Mouse (Mus musculus) hindbrain, embryonic 10.5 days (tissue): ENCODE results near the gene Lyg1. TPM values are rescaled to one million over a fixed set of nuclear protein-coding genes. Genes with fewer than 3 reads are reported as not detected.

Source experiments
- DNase-seq: peaks from one replicate; pipeline ENCODE4 v3.0.0-alpha.2; 2017; ENCODE audit warnings: low spot score
- H3K27ac ChIP-seq: fragments of 300-500 bp; sonication (generic); 2 replicates; pipeline ENCODE4 v1.5.1; 2016; ENCODE audit warnings: mild to moderate bottlenecking, moderate library complexity
- H3K27me3 ChIP-seq: fragments of 300-500 bp; sonication (generic); 2 replicates; pipeline ENCODE4 v1.6.1; 2016; ENCODE audit warnings: mild to moderate bottlenecking; ENCODE audit not compliant: poor library complexity, insufficient read depth, severe bottlenecking
- H3K36me3 ChIP-seq: fragments of 300-500 bp; sonication (generic); 2 replicates; pipeline ENCODE4 v1.6.1; 2016; ENCODE audit warnings: mild to moderate bottlenecking, moderate library complexity
- H3K4me1 ChIP-seq: fragments of 300-500 bp; sonication (generic); replicated peaks from 2 replicates; pipeline ENCODE4 v1.6.1; 2016; ENCODE audit warnings: mild to moderate bottlenecking
- H3K4me3 ChIP-seq: fragments of 300-500 bp; sonication (generic); 2 replicates; pipeline ENCODE4 v1.5.1; 2016; ENCODE audit warnings: mild to moderate bottlenecking, moderate library complexity
- H3K9me3 ChIP-seq: fragments of 300-500 bp; sonication (generic); 2 replicates; pipeline ENCODE4 v1.6.1; 2016; ENCODE audit warnings: mild to moderate bottlenecking, moderate library complexity
- WGBS: fragments of 180-500 bp; shearing (Covaris S2); methylation state at CpG from one replicate; pipeline ENCODE4 v1.1.7; 2016; 5-methylcytosine and 5-hydroxymethylcytosine counted together
- polyA plus RNA-seq: library from polyadenylated mRNA; unstranded; fragments of >200 nt; fragmentation: Nextera tagmentation; extraction: Ambion mirVana; gene quantifications from 2 replicates; pipeline ENCODE4 v1.2.1, GENCODE M21; 2016

Gene Lyg1
- polyA plus RNA-seq: not detected in 2 replicates

DNA sequence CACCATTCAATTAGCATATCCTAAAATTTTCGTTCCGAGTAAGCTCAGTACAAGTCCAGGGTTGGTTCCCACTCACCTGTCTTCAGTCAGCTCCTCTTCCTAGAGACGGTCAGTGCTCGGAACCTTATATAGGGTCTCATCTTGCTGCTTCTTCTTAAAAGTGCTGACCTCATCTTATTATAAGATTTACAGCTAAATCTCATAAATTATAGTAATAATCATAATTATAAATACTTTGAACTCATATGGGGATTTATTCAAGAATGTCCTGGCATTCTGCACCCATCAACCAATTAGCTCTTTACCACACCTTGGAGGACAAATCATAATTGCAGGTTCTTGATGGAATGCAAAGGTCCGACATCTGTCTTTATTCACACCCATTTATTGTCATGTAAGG lies at the start of gene Lyg1:
Lyg1 (minus strand) TSS at position 101 of the 400 bp plus-strand sequence.
- no peak within 1 kb of the TSS for H3K4me3 ChIP-seq
- no peaks in the 10 kb centered on the region for H3K9me3 ChIP-seq
- no peaks in the 10 kb centered on the region for H3K36me3 ChIP-seq
- WGBS: 87% methylated on average over 5 of the region's 5 CpGs
- peaks cover 7% of the 10 kb centered on the region; the same call in 1 of the 2 replicates for H3K4me1 ChIP-seq
- no peak within 1 kb of the TSS for H3K27ac ChIP-seq
- no peaks in the 10 kb centered on the region for H3K27me3 ChIP-seq
- no peak for DNase-seq

DNA sequence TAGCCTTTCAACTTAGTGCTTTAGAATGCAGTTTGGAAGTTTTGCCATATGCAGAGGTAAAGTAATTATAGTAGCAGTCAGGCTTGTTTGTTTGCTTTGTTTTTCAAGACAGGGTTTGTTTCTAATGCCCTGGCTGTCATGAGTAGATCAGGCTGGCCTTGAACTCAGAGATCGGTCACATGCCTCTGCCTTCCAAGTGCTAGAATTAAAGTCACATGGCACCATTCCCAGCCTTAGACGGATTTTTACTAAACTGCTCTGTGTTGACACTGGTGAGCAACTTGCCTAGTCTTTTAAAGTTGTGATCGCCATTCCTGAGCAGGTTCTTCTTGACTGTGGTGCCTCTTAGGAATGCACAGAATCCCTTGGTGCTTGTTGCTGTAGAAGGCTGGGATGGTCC lies 49.2 kb upstream of the Lyg1 start:
- no peaks in the 10 kb centered on the region for H3K9me3 ChIP-seq
- no peaks in the 10 kb centered on the region for H3K36me3 ChIP-seq
- no peaks in the 10 kb centered on the region for H3K4me1 ChIP-seq
- no peak overlapping the region for H3K4me3 ChIP-seq
- H3K27me3 ChIP-seq: no peaks in the 10 kb centered on the region
- WGBS: 78% methylated on average over 3 of the region's 3 CpGs
- no peak for DNase-seq
- H3K27ac ChIP-seq: no peak overlapping the region

DNA sequence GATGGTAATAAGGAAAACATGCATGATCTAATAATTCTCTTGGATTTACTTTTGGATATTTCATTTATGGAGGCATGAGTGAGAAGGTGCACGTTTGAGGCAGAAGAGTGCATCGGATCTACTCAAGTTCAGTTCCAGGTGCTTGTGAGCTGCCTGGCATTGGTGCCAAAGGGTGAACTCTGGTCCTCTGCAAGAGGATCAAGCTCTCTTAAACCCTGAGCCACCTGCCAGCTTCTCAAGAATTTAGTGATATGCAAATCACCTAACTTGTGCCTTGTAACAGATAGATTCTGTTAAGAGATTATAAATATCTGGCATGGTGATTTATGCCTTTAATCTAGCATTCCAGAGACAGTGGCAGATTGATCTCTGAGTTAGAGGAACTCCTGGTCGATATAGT lies 45.5 kb upstream of the Lyg1 start:
- peaks cover 11% of the 10 kb centered on the region for H3K4me1 ChIP-seq
- H3K4me3 ChIP-seq: no peak overlapping the region
- 93% methylated on average over 3 of the region's 3 CpGs for WGBS
- DNase-seq: no peak
- H3K27ac ChIP-seq: no peak overlapping the region
- H3K27me3 ChIP-seq: no peaks in the 10 kb centered on the region
- no peaks in the 10 kb centered on the region for H3K36me3 ChIP-seq
- no peaks in the 10 kb centered on the region for H3K9me3 ChIP-seq

DNA sequence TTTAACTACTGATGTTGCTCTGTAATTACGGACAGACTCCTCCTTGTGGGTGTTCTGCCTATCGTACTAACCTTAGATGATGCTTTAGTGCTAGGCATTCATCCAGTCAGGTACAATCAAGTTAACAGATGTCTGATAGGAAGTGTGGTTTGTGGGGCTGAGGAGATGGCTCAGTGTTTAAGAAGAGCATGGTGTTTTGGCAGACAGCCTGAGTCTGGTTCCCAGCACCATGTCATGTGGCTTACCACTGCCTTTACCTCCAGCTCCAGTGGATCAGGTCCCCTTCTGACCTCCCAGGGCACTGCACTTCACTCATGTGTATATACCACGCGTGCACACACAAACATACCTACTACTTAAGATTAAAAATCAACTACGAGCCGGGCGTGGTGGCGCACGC lies 44.4 kb upstream of the Lyg1 start:
- no peak overlapping the region for H3K27ac ChIP-seq
- H3K27me3 ChIP-seq: no peaks in the 10 kb centered on the region
- no peaks in the 10 kb centered on the region for H3K9me3 ChIP-seq
- no peaks in the 10 kb centered on the region for H3K36me3 ChIP-seq
- H3K4me3 ChIP-seq: no peak overlapping the region
- 94% methylated on average over 9 of the region's 9 CpGs for WGBS
- DNase-seq: no peak
- peaks cover 11% of the 10 kb centered on the region for H3K4me1 ChIP-seq

DNA sequence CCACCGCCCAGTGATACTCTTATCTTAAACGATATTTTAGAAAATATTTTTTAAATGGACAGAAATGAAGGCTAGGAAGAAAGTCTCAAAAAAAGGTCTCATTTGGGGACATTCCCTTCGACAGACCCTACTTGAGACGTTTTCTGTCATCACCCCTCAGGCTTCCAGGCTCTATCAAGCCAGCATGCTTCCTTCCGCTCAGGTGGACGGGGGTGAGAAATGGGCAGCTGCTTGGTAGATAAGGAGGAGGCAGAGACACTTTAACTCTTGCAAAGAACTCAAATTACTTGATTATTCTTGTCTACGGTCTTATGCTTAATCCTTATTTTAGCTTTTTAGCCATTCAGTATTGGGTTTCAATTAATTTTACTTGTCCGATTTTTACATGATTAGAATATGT lies 43.3 kb upstream of the Lyg1 start:
- Histone ChIP-seq H3K27me3 (no peaks in the 10 kb centered on the region), H3K9me3 (no peaks in the 10 kb centered on the region), H3K36me3 (no peaks in the 10 kb centered on the region), H3K4me1 (peaks cover 17% of the 10 kb centered on the region), H3K4me3 (no peak overlapping the region), H3K27ac (no peak overlapping the region)
- WGBS: 91% methylated on average over 8 of the region's 8 CpGs
- no peak for DNase-seq

DNA sequence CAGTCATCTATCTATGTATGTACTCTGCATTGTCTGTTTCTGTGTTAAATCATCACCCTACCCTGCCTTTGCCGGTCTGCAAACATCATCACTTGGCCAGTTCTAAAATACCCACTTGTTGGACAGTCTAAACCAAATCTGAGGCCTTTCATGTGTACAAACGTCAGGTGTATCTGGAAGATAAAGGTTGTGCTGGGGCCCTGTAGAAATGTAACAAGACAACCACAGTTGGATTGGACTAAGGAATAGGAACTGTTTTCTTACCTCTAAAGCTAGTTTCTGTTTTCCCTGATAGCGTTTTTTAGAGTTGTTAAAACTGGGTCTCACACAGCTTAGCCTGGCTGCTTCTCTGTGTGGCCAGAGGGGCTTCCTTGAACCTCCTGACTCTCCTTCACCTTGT lies 42.0 kb upstream of the Lyg1 start:
- no peak for DNase-seq
- WGBS: 81% methylated on average over 3 of the region's 3 CpGs
- H3K4me1 ChIP-seq: peaks cover 18% of the 10 kb centered on the region

DNA sequence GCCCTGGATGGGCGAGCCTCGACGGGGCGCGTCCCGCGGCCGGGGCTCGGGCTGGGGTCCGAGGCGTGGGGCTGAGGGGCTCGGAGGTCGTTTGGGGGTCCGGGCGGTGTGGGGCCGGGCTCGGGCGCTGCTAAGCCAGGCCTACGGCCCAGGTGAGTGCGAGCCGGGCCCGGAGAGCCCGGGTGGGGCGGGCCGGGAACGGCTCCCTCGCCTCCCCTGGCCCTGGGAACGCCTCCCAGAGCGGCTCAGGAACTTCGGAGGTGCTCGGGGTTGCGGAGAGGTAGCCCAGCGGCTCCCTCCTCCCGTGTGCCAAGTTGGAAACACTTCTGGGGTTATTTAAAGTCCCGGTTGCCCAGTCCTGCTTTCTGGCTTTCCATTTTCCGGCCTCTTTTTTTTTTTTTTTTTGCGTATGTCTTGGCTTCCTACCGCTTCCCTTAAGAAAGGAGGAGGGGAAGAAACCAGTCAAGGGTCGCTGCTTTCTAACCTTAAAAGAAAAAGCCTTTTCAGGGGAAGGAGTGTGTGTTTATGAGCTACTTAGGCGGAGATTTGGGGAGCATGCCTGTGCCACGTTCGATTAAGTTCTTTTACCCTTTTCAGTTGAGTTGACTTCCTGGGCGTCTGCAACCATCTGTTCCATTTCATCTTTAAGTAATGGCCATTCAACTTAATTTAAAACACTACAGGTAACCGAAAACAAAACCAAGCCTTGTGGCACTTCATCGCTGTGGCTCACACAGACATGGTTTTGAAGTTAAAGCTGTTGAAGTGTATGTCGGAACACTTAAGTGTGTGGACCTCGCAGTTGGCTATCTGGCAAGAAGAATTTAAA lies 41.0 kb upstream of the Lyg1 start:
- H3K4me1 ChIP-seq: peaks cover 18% of the 10 kb centered on the region
- WGBS: 5% methylated on average over 47 of the region's 47 CpGs
- no peak for DNase-seq
- peak overlapping the region; percentile 98 for H3K4me3 ChIP-seq
- H3K27me3 ChIP-seq: no peaks in the 10 kb centered on the region
- peaks cover 21% of the 10 kb centered on the region for H3K36me3 ChIP-seq
- peak overlapping the region; percentile 96 for H3K27ac ChIP-seq
- H3K9me3 ChIP-seq: no peaks in the 10 kb centered on the region

More for the DNA sequence above, 42.0 kb upstream of the Lyg1 start:
- H3K9me3 ChIP-seq: no peaks in the 10 kb centered on the region
- peaks cover 11% of the 10 kb centered on the region for H3K36me3 ChIP-seq
- H3K4me3 ChIP-seq: peak overlapping the region; percentile 98
- no peak overlapping the region for H3K27ac ChIP-seq
- no peaks in the 10 kb centered on the region for H3K27me3 ChIP-seq

DNA sequence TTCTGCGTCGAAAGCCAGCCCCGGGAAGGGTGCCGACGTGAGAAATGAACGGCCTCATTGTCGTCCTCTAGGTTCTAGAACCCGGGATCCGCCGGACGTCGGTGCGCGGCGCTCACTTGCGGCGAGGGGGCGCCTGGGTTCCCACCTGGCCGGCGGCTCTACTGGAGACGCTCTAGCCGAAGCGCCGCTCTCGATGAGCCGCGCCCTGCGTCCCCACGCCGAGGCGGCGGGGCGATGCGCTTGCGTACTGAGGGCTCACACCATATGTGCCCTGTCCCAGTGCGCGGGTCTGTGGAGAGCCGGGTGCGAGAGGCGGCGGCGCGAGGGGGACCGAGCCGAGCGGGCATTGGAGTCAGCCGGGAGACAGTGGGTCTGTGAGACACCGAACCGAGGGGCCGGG lies 40.3 kb upstream of the Lyg1 start, which contains the start of the genes Txndc9 and Eif5b:
Txndc9 (minus strand) TSS at position 27 of the 400 bp plus-strand sequence.
Eif5b (plus strand) TSS at position 144 of the 400 bp plus-strand sequence.
- Histone ChIP-seq H3K27ac (peak within 1 kb of the TSS; percentile 96), H3K4me1 (peaks cover 18% of the 10 kb centered on the region), H3K4me3 (peak within 1 kb of the TSS; percentile 98), H3K9me3 (no peaks in the 10 kb centered on the region), H3K36me3 (peaks cover 28% of the 10 kb centered on the region), H3K27me3 (no peaks in the 10 kb centered on the region)
- under 1% methylated on average over 50 of the region's 50 CpGs for WGBS
- DNase-seq: peak; percentile 94

DNA sequence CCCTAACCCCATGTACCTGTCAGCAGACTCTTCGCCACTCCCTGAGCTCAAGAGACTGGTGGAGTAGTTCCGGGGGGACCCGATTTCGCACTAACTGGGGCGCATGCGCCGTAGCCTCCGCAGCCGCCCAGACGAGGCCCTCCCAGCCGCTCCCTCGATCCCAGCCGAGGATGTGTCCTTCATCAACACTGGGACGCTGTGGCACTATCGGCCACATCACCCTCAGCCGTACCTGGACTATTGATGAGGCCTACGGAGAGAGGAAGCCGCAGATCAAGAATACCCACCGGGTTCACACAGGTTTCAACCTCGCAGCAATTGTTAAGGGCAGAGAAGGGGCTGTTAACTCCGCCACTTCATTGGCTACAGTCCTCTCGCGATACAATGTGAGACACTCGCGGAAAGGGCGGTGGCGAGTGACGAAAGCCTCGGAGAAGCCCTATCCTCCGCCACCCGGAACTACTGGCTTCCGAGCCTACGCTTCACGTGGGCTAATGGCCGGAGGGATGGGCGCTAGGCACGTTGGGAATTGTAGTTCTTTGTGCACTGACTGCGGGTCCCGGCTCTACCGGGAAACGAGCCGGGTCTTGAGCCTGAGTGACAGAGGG lies 39.4 kb upstream of the Lyg1 start:
- Histone ChIP-seq H3K9me3 (no peaks in the 10 kb centered on the region), H3K27me3 (no peaks in the 10 kb centered on the region), H3K4me1 (peaks cover 18% of the 10 kb centered on the region), H3K36me3 (peaks cover 37% of the 10 kb centered on the region), H3K27ac (peak overlapping the region; percentile 96), H3K4me3 (peak overlapping the region; percentile 98)
- DNase-seq: peak; percentile 98
- under 1% methylated on average over 42 of the region's 42 CpGs for WGBS

DNA sequence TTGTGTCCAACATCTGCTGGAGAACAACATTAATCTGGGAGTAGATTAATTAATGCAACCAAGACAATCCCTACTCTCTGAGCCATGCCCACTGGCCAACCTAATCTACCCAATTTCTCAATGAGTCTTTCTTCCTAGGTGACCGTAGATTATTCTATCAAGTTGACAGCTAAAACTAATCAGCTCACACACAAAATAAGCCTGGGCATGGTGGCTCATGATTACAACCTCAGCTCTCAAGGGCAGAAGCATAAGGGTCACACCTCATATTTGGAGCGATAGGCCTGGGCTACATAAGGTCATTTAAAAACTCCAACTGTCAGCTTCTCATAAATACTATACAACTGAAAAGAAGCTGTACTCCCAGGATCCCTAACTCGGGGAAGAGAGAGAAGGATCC lies 38.7 kb upstream of the Lyg1 start:
- H3K9me3 ChIP-seq: no peaks in the 10 kb centered on the region
- H3K27me3 ChIP-seq: no peaks in the 10 kb centered on the region
- peak overlapping the region; percentile 98 for H3K4me3 ChIP-seq
- peaks cover 18% of the 10 kb centered on the region for H3K4me1 ChIP-seq
- WGBS: 45% methylated on average over 3 of the region's 3 CpGs
- peaks cover 44% of the 10 kb centered on the region for H3K36me3 ChIP-seq
- no peak for DNase-seq
- H3K27ac ChIP-seq: peak overlapping the region; percentile 96

DNA sequence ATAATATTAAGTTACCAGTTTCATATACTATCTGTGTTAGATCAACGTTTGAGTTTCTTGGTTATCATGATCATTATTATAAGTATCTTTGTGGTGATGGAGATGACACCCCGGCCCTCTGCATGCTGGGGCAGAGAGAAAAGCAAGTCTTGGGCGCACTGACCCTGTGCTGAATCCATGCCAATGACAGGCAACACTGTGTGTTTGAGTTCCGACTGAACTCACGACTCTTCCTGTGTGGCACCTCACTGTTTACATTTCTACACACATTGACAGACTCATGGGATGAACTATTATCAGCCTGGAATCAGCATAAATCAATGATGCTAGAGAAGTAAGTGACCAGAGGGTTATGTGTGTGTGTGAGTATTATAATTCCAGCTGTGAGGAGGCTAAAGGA lies 30.3 kb upstream of the Lyg1 start:
- no peak overlapping the region for H3K4me3 ChIP-seq
- no peak overlapping the region for H3K27ac ChIP-seq
- 92% methylated on average over 5 of the region's 5 CpGs for WGBS
- peaks cover 87% of the 10 kb centered on the region for H3K36me3 ChIP-seq
- no peaks in the 10 kb centered on the region for H3K27me3 ChIP-seq
- no peak for DNase-seq
- H3K9me3 ChIP-seq: no peaks in the 10 kb centered on the region
- H3K4me1 ChIP-seq: no peaks in the 10 kb centered on the region

DNA sequence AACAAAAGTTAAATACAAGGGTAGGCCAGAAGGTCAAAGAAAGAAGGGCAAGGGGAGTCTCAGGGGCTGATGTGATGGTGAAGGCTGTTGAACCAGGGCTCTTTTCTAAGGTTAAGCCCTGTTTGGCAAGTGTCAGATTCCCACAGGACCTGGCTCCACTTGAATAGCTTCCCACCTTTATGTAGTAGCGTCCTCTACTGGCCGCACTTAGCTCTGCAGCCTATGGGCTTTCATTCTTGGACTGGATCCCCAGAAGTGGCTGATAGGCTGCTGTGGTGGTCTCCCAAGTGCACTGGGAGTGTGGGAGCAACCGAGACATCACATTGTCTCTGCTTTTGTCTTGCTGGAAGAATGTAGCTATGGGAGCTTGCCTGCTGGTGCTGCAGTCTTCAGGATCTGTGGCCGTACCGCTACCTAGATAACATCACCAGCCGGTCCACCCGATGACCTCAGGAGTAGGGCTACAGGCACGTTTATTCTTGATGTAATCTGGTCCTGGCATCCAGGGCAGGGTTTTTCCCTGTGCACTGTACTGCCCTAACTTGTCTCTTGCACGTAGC lies 28.3 kb upstream of the Lyg1 start:
- Histone ChIP-seq H3K4me1 (no peaks in the 10 kb centered on the region), H3K4me3 (no peak overlapping the region), H3K27ac (no peak overlapping the region), H3K27me3 (no peaks in the 10 kb centered on the region), H3K36me3 (peaks cover 67% of the 10 kb centered on the region), H3K9me3 (no peaks in the 10 kb centered on the region)
- DNase-seq: peak; percentile 33
- WGBS: 82% methylated on average over 9 of the region's 9 CpGs

DNA sequence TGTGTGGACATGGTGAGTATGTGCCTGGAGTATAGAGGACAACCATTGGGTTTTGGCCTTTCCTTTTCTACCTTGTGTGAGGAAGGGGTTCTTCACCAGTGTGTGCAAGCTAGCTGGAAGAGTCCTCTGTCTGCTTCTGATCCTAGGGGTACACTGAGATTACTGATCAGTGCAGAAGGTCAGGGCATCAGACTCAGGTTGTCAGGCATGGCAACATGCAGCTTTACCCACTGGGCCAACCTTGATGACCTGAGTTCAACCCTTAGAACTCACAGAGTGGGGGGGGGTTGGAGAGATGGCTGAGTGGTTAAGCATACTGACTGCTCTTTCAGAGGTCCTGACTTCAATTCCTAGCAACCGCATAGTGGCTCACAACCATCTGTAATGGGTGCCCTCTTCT lies 26.8 kb upstream of the Lyg1 start:
- DNase-seq: no peak
- Histone ChIP-seq H3K27ac (no peak overlapping the region), H3K27me3 (no peaks in the 10 kb centered on the region), H3K4me3 (no peak overlapping the region), H3K36me3 (peaks cover 52% of the 10 kb centered on the region), H3K4me1 (no peaks in the 10 kb centered on the region), H3K9me3 (no peaks in the 10 kb centered on the region)
- 81% methylated on average over 1 of the region's 1 CpGs for WGBS
